Mouse (Mus musculus) bone marrow macrophage, adult 2 months (primary cell): ENCODE data around the gene Coq2.

Experiments used
- CTCF ChIP-seq: IDR thresholded peaks from 2 replicates; pipeline ENCODE4 v1.5.1; 2012; ENCODE audit warnings: low read depth, mild to moderate bottlenecking, low read length, moderate library complexity
- POLR2A ChIP-seq: IDR thresholded peaks from 2 replicates; pipeline ENCODE4 v1.6.1; 2012; ENCODE audit warnings: mild to moderate bottlenecking, low read depth, low read length, borderline replicate concordance

GRCm38 (mm10) chr5:100709035-100709434 is 34.1 kb upstream of the Coq2 start:
- TF ChIP-seq CTCF (no peak), POLR2A (no peak)
